Mouse (Mus musculus) lung, adult 2 months (tissue): ENCODE data around the gene Gse1.

ENCODE experiments used
- CTCF ChIP-seq: fragments of 200-500 bp; IDR thresholded peaks from 2 replicates; pipeline ENCODE4 v1.5.1; 2011; ENCODE audit warnings: mild to moderate bottlenecking, low read length, control low read depth; ENCODE audit not compliant: insufficient read depth
- POLR2A ChIP-seq: fragments of 200-500 bp; IDR thresholded peaks from 2 replicates; pipeline ENCODE4 v1.6.1; 2011; ENCODE audit warnings: low read depth, mild to moderate bottlenecking, control low read depth, low read length, borderline replicate concordance; ENCODE audit errors: extremely low read depth

DNA sequence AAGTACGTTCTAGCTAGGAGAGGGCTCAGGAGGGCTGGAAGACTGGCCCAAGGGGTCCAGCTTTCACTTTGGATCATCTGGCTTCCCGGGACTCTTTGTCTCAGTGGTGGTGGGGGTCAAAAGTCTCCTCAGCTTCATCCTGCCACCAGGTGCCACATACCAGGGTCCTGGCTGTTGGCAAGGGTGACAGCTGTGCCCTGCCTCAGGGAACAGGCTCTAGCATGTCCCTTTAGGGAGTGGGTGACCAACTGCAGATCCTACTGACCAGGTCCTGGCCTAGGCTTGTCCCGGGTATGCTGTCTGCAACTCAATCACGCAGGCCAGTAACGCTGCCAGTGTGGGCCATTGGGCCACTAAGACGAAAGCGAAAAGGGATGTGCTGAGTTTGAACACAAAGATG, 15.7 kb upstream of the Gse1 start:
- TF ChIP-seq POLR2A (no peak), CTCF (no peak)
